Mouse (Mus musculus): ENCODE measurements around the gene Gm9857. TPM values are rescaled to one million over a fixed set of nuclear protein-coding genes. Genes with fewer than 3 reads are reported as not detected.

Gene Gm9857
- polyA plus RNA-seq (2015; fragmentation: Nextera tagmentation; extraction: Ambion mirVana) = not detected in 2 replicates

DNA sequence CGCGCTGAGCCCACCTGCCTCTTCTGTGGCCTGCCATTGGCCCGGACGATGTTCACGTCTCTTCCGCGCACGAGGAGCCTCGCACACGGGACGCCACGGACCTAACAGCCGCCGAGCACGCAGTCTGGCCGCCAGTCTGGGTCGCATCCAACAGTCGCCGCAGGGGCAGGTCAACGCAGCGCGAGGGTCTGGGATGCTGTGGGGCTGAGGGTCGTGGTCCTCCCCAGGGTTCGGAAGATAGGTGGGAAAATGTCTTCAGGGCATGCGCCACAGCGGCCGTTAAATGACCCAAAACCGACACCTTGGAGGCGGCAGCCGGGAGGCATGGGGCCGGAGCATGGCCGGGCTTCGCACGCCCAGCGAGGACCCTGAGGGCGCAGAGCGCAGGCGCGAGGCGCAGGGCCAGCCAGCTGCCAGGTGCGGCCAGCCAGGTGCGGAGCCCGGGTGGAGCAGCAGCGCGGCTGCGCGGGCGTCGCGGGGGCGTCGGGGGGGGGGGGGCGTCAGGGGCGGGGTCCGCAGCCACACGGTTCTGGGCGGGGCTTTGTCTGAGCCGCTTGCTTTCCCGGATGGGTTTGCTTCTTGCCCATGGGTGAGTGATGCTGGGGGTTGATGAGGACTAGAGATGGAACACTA lies at the start of gene Gm9857:
Gene Gm9857, minus strand, starts transcription at position 445 of the 633 bp plus-strand sequence.
- H3K36me3 ChIP-seq = no peaks in the 10 kb centered on the region
- H3K27me3 ChIP-seq = no peaks in the 10 kb centered on the region
- 47% methylated on average over 53 of the region's 59 CpGs for WGBS (ENCODE audit: insufficient replicate concordance)
- H3K4me3 ChIP-seq (replicated peaks) = peak within 1 kb of the TSS; percentile 25; the same call in 1 of the 2 replicates
- no peak for ATAC-seq (ENCODE audit: low read depth)
- peak within 1 kb of the TSS; percentile 53 for H3K4me2 ChIP-seq
- H3K9ac ChIP-seq = no peak within 1 kb of the TSS
- 0 out of 2 replicates have a peak, but pooled peaks cover 6% of the 10 kb centered on the region for H3K4me1 ChIP-seq (replicated peaks)
- H3K27ac ChIP-seq = no peak within 1 kb of the TSS
- H3K9me3 ChIP-seq (replicated peaks) = no peaks in the 10 kb centered on the region
- DNase-seq = no peak

DNA sequence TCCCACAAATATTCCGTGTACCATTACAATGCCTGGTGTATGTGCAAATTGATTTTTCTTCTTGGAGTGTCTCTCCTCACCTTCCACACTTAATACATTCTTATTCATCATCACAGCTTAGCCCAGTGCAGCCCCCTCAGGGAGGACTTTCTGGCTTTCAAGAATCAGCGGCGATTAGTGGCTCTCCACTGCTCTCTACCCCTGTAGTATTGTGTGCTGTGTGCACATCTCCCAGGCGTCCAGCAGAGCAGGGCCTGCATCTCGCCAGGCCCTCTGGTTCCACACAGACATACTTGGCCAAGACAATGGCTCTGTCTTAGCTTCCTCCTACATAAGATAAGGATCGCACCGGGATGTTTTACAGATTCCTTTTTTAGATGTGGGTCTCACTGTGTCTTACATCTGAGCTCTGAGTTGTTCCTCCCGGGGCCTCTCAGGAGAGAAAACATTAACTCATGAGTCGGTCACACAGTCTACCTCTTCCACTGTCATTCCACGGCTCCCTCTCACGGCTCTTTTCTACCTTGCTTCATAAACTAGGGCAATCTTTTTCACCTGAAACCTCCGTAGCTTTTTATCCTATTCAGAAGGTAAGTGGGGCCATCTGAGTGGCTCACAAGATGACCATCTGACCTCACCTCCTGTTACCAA lies 46.9 kb upstream of the Gm9857 start:
- ATAC-seq (ENCODE audit: low read depth) = no peak
- Histone ChIP-seq H3K36me3 (no peaks in the 10 kb centered on the region), H3K27ac (no peak overlapping the region)

DNA sequence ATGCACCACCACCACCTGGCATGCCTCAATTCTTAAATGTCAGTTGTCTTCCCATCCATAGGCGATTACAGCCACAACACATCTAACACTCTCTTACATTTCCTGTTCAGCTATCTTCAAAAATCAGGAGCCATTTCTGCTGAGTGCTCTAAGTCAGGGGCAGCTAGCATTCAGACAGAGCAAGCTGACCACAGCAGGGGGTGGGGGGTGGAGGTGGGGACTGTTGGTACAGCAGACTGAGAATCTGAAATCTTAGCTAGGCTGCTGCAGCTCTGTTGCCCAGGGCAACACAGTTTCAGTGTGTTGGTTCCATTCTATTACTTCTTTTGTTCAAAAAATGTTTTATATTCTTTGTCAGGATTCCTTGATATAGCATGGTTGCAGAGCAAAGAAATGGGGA lies 46.3 kb upstream of the Gm9857 start:
- H3K27me3 ChIP-seq = no peaks in the 10 kb centered on the region
- no peak for DNase-seq
- no peak overlapping the region for H3K4me2 ChIP-seq
- H3K36me3 ChIP-seq = no peaks in the 10 kb centered on the region
- no peak overlapping the region for H3K4me3 ChIP-seq (replicated peaks)
- peaks cover 31% of the 10 kb centered on the region for H3K4me1 ChIP-seq (replicated peaks)
- no peaks in the 10 kb centered on the region for H3K9me3 ChIP-seq (replicated peaks)
- ATAC-seq (ENCODE audit: low read depth) = no peak
- H3K9ac ChIP-seq = no peak overlapping the region
- no peak overlapping the region for H3K27ac ChIP-seq
- WGBS (ENCODE audit: insufficient replicate concordance) = 28% methylated on average over 1 of the region's 1 CpGs

More for the DNA sequence above, 46.9 kb upstream of the Gm9857 start:
- no peak overlapping the region for H3K9ac ChIP-seq
- H3K9me3 ChIP-seq (replicated peaks) = no peaks in the 10 kb centered on the region
- DNase-seq = no peak
- H3K4me2 ChIP-seq = no peak overlapping the region
- peaks cover 25% of the 10 kb centered on the region for H3K4me1 ChIP-seq (replicated peaks)
- WGBS (ENCODE audit: insufficient replicate concordance) = 59% methylated on average over 12 of the region's 12 CpGs
- no peak overlapping the region for H3K4me3 ChIP-seq (replicated peaks)
- no peaks in the 10 kb centered on the region for H3K27me3 ChIP-seq

DNA sequence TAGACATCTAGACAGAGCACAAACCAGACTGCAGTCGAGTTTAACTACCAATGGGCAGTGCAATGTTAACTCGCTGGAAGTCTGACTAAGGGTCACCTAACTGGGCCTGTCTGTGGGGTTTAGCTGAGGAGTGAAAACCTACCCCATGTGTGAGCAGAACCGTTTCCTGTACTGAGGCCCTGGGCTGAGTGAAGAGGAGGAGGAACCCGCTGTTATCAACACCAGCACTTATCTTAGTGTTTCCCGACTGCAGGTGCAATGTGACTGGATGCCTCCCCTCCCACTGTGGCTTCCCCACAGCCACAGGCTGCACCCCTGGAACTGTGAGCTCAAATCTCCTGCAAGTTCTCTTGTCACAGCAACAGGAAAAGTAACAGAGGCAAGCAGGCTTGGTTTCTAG lies 43.7 kb upstream of the Gm9857 start:
- Histone ChIP-seq H3K9me3 (replicated peaks) (no peaks in the 10 kb centered on the region), H3K36me3 (peaks cover 14% of the 10 kb centered on the region), H3K4me2 (no peak overlapping the region), H3K4me1 (replicated peaks) (peaks cover 31% of the 10 kb centered on the region), H3K27me3 (no peaks in the 10 kb centered on the region), H3K9ac (no peak overlapping the region), H3K4me3 (replicated peaks) (no peak overlapping the region), H3K27ac (0 out of 2 replicates have a peak overlapping the region, but pooled peaks have one; percentile 41)
- 10% methylated on average over 5 of the region's 5 CpGs for WGBS (ENCODE audit: insufficient replicate concordance)
- ATAC-seq (ENCODE audit: low read depth) = peak; percentile 90
- DNase-seq = peak; percentile 29

DNA sequence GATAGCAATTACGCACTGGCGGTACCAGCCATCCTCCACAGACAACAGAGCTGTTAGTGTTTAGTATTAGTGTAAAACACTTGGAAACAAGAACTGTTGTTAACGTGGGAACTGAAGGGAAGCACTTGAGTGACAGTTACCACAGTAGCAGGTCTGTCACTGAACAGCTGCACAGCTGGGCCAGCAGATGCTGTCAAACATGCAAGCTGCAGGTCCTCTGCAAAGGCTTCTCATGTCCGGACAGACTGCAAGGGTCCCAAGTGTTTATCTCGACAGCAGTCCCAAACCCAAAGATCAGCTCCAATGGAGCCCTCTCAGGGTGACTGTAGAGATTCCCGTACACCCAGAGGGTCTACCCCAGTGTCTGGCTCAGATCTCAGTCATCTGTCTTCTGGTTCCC lies 41.7 kb upstream of the Gm9857 start:
- Histone ChIP-seq H3K27me3 (no peaks in the 10 kb centered on the region), H3K9me3 (replicated peaks) (no peaks in the 10 kb centered on the region), H3K4me1 (replicated peaks) (peaks cover 36% of the 10 kb centered on the region), H3K4me2 (no peak overlapping the region), H3K9ac (no peak overlapping the region), H3K36me3 (peaks cover 21% of the 10 kb centered on the region), H3K27ac (no peak overlapping the region; the same call in 1 of the 2 replicates), H3K4me3 (replicated peaks) (no peak overlapping the region)
- WGBS (ENCODE audit: insufficient replicate concordance) = 39% methylated on average over 6 of the region's 6 CpGs
- no peak for DNase-seq
- ATAC-seq (ENCODE audit: low read depth) = no peak

DNA sequence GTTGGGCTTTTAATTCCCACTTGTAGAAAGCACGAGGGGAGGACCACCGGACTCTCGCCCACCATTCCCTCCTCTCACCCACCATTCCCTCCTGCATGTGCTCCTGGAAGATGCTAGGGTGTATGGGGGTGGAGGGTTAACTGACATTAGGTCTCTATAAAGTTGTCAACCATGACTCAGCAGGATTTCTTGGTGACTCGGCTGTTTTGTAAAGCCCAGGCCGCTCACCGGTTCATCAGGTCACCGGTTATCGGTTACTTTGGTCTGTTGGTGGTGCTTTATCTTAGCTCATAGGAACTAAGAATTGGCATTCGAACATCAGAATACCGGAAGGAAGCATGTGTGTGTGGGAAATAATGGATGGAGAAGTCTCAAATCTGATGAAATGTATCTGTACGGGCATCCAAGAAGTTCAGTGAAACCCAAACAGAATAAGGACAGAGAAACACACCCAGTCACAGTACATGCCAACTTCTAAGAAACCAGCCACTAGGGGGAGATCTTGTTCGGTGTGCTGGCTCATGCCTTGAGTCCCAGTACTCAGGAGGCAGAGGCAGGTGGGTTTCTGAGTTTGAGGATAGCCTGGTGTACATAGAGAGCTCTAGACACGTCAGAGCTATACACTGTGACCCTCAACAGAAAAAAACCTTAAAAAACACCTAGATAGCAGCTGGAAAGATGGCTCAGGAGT lies 37.2 kb upstream of the Gm9857 start:
- Histone ChIP-seq H3K36me3 (peaks cover 21% of the 10 kb centered on the region), H3K27ac (no peak overlapping the region), H3K9ac (no peak overlapping the region), H3K4me3 (replicated peaks) (no peak overlapping the region), H3K27me3 (no peaks in the 10 kb centered on the region), H3K4me1 (replicated peaks) (peaks cover 32% of the 10 kb centered on the region), H3K9me3 (replicated peaks) (no peaks in the 10 kb centered on the region), H3K4me2 (no peak overlapping the region)
- DNase-seq = no peak
- ATAC-seq (ENCODE audit: low read depth) = 0 out of 2 replicates have a peak, but pooled peaks have one; percentile 14
- 78% methylated on average over 13 of the region's 13 CpGs for WGBS (ENCODE audit: insufficient replicate concordance)

DNA sequence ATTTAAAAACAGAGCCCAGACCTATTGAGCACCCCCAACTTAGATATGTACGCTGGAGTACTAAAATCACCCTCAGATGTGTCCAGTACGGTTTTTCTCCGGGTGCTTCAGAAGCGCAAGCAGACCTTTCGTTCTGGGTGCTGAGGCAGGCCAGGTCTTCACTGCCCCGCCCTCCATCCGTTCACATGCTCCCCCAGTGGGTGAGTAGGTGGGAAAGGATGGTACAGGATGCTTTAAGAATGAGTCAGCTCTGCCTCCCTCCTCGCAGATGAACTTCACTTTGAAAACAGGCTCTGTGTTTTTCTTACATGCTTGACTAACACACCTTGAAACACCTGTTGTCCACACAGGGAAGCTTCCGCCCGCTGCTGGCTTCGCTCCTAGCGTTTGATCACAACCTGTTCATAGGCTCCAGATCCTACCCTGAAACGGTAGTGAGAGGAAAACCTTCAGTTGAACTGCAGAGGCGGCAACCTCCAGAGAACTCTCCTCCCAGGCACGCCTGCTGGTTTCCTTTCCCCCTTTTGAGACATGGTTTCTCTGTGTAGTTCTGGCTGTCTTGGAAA lies 34.8 kb upstream of the Gm9857 start:
- Histone ChIP-seq H3K9ac (no peak overlapping the region), H3K4me1 (replicated peaks) (peaks cover 22% of the 10 kb centered on the region), H3K9me3 (replicated peaks) (no peaks in the 10 kb centered on the region), H3K27me3 (no peaks in the 10 kb centered on the region), H3K4me3 (replicated peaks) (no peak overlapping the region), H3K4me2 (peak overlapping the region; percentile 35; the same call in 1 of the 2 replicates), H3K36me3 (peaks cover 17% of the 10 kb centered on the region), H3K27ac (no peak overlapping the region; the same call in 1 of the 2 replicates)
- WGBS (ENCODE audit: insufficient replicate concordance) = 75% methylated on average over 15 of the region's 15 CpGs
- ATAC-seq (ENCODE audit: low read depth) = no peak
- DNase-seq = no peak

DNA sequence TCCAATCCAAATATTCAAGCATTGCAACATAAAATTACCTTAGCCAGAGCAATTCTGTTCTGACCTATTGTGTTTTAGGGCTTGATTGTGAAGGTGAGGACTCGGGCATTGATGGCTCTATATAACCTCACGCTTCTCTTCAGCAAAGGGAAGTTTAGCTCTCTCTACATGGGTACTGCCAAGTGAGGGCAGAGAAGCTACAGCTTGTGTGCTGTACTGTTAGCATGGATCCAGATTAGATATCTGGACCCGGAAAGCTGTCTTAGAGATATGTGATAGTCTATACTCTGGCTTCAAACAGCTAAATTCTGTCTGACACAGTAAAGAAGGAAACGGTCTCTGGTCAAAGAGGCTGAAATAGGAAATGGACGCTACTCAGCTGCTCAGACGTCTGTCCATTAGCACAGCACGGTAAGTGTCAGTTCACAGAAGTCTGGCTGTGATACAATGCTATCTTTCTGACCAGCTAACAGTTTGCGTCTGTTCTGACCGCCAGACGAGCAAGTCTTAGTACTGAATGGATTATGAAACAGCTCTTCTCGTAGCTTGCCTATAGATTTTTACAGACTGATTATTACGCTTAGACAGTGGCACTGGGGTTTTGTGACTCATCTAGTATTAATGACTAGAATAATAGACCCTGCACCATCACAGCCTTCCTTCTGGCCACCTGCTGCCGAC lies 33.9 kb upstream of the Gm9857 start:
- ATAC-seq (ENCODE audit: low read depth) (peak; percentile 75), DNase-seq (peak; percentile 23)
- Histone ChIP-seq H3K27ac (peak overlapping the region; percentile 23; the same call in 1 of the 2 replicates), H3K4me2 (peak overlapping the region; percentile 35), H3K4me1 (replicated peaks) (peaks cover 22% of the 10 kb centered on the region), H3K4me3 (replicated peaks) (no peak overlapping the region), H3K27me3 (no peaks in the 10 kb centered on the region), H3K36me3 (peaks cover 8% of the 10 kb centered on the region), H3K9ac (peak overlapping the region; percentile 22; the same call in 1 of the 2 replicates), H3K9me3 (replicated peaks) (no peaks in the 10 kb centered on the region)
- WGBS (ENCODE audit: insufficient replicate concordance) = 31% methylated on average over 13 of the region's 13 CpGs

DNA sequence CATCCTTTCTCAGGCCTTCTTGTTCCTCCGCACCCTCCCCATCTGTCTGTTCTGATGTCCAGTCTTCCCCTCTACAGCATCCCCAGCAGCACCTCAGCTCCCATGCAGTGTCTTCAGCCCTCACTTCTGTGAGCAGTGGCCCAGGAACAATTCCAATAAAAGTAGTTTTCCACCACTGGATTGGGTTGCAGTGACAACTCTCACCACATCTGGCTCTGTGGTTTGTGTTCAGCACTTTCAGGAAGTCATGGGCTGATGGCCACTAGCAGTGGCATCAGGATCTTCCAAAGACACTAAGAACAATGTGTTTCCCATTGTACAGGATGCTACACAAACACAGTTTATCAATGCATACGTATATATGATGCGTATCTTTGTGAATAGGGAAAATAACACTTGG lies 25.8 kb upstream of the Gm9857 start:
- DNase-seq (no peak), ATAC-seq (ENCODE audit: low read depth) (no peak)
- H3K36me3 ChIP-seq = no peaks in the 10 kb centered on the region

DNA sequence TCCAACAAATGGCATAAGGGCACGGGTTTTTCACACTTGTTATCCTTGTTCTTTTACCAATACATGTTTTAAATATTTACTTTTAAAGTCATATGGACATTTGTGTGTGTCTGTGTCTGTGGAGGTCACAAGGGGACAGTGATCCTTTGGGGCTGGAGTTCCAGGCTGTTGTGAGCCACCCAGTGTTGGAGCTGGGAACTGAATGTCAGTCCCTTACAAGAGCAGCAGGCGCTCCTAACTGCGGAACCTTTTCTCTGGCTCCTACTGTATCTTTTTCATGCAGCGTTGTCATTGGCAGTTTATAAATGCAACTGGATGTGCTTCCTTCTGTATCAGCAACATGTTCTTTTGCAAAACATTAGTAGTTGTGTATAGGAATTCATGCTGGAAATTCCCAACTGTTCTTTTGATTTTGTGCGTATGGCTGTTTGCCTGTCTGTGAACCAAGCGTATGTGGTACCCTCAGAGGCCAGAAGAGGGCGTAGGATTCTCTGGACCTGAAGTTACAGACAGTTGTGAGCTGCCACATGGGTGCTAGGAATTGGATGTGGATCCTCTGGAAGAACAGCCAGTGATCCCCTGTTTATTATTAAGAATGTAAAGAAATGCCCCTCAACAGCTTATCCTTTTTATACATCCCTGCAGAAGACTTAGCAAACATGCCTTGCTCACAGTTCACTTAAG lies 24.3 kb upstream of the Gm9857 start:
- DNase-seq = no peak
- 71% methylated on average over 7 of the region's 7 CpGs for WGBS (ENCODE audit: insufficient replicate concordance)
- no peak overlapping the region for H3K27ac ChIP-seq

More for the DNA sequence above, 25.8 kb upstream of the Gm9857 start:
- Histone ChIP-seq H3K4me3 (replicated peaks) (no peak overlapping the region), H3K9me3 (replicated peaks) (no peaks in the 10 kb centered on the region), H3K27ac (no peak overlapping the region), H3K4me1 (replicated peaks) (peaks cover 6% of the 10 kb centered on the region), H3K4me2 (no peak overlapping the region), H3K27me3 (no peaks in the 10 kb centered on the region), H3K9ac (no peak overlapping the region)
- 63% methylated on average over 3 of the region's 3 CpGs for WGBS (ENCODE audit: insufficient replicate concordance)

More for the DNA sequence above, 24.3 kb upstream of the Gm9857 start:
- Histone ChIP-seq H3K9me3 (replicated peaks) (no peaks in the 10 kb centered on the region), H3K27me3 (no peaks in the 10 kb centered on the region), H3K4me3 (replicated peaks) (no peak overlapping the region), H3K36me3 (no peaks in the 10 kb centered on the region), H3K4me2 (no peak overlapping the region), H3K9ac (no peak overlapping the region), H3K4me1 (replicated peaks) (peaks cover 6% of the 10 kb centered on the region)
- no peak for ATAC-seq (ENCODE audit: low read depth)
